Mouse (Mus musculus) embryonic facial prominence, embryonic 15.5 days (tissue): ENCODE measurements around the gene Ccdc148. TPM values are rescaled to one million over a fixed set of nuclear protein-coding genes. Genes with fewer than 3 reads are reported as not detected.

Source experiments
- ATAC-seq: fragments of 200-750 bp; cut with Nextera tagmentation; 2 replicates; pipeline ENCODE4 v1.8.0; 2017; ENCODE audit warnings: low read depth, moderate TSS enrichment; ENCODE audit not compliant: insufficient number of reproducible peaks, low FRiP score, low TSS enrichment
- H3K27ac ChIP-seq: fragments of 300-500 bp; sonication (generic); replicated peaks from 2 replicates; pipeline ENCODE4 v1.5.1; 2015; ENCODE audit warnings: mild to moderate bottlenecking, inconsistent platforms
- H3K27me3 ChIP-seq: fragments of 300-500 bp; sonication (generic); 2 replicates; pipeline ENCODE4 v1.6.1; 2015; ENCODE audit warnings: inconsistent platforms
- H3K36me3 ChIP-seq: fragments of 300-500 bp; sonication (generic); 2 replicates; pipeline ENCODE4 v1.6.1; 2015; ENCODE audit warnings: mild to moderate bottlenecking, inconsistent platforms
- H3K4me1 ChIP-seq: fragments of 300-500 bp; sonication (generic); 2 replicates; pipeline ENCODE4 v1.6.1; 2015; ENCODE audit warnings: inconsistent platforms
- H3K4me2 ChIP-seq: fragments of 300-500 bp; sonication (generic); replicated peaks from 2 replicates; pipeline ENCODE4 v1.6.1; 2015; ENCODE audit warnings: mild to moderate bottlenecking, inconsistent platforms
- H3K4me3 ChIP-seq: fragments of 300-500 bp; sonication (generic); replicated peaks from 2 replicates; pipeline ENCODE4 v1.5.1; 2015; ENCODE audit warnings: mild to moderate bottlenecking, inconsistent platforms
- H3K9ac ChIP-seq: fragments of 300-500 bp; sonication (generic); 2 replicates; pipeline ENCODE4 v1.6.1; 2015; ENCODE audit warnings: inconsistent platforms
- H3K9me3 ChIP-seq: fragments of 300-500 bp; sonication (generic); replicated peaks from 2 replicates; pipeline ENCODE4 v1.6.1; 2016; ENCODE audit warnings: inconsistent platforms
- WGBS: fragments of 180-500 bp; shearing (Covaris S2); methylation state at CpG from one replicate; pipeline ENCODE4 v1.1.7; 2015; 5-methylcytosine and 5-hydroxymethylcytosine counted together
- polyA plus RNA-seq: library from polyadenylated mRNA; unstranded; fragments of >200 nt; fragmentation: Nextera tagmentation; extraction: Ambion mirVana; gene quantifications from 2 replicates; pipeline ENCODE4 v1.2.1, GENCODE M21; 2015

Ccdc148 gene
- polyA plus RNA-seq, 1 experiment from 2014 or later = 1.6 TPM

DNA sequence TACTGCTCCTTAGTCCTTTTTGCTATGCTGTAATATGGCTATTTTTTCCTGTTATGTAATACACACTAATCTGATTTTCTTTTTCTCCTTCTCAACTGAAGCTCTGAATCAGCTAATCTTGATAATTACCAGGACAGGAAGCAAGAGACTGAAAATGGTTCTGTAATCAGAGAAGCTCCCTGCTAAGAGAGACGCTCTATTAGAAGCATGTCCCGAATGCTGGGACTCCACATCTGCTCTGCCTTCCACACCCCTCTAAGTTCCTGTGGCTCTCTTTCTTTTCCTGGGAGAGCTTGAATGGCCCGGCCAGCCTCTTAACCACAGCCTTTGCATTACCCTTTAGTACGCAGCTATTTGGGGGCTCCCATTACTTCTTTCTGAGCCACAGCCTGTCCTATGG lies 255.4 kb downstream of the Ccdc148 start:
- H3K36me3 ChIP-seq = no peaks in the 10 kb centered on the region
- H3K4me3 ChIP-seq = no peak overlapping the region
- no peak for ATAC-seq
- H3K9me3 ChIP-seq = no peaks in the 10 kb centered on the region
- no peak overlapping the region for H3K27ac ChIP-seq
- H3K27me3 ChIP-seq = no peaks in the 10 kb centered on the region
- WGBS = 31% methylated on average over 4 of the region's 4 CpGs
- no peak overlapping the region for H3K4me2 ChIP-seq
- H3K9ac ChIP-seq = no peak overlapping the region
- peaks cover 8% of the 10 kb centered on the region; the same call in 1 of the 2 replicates for H3K4me1 ChIP-seq

DNA sequence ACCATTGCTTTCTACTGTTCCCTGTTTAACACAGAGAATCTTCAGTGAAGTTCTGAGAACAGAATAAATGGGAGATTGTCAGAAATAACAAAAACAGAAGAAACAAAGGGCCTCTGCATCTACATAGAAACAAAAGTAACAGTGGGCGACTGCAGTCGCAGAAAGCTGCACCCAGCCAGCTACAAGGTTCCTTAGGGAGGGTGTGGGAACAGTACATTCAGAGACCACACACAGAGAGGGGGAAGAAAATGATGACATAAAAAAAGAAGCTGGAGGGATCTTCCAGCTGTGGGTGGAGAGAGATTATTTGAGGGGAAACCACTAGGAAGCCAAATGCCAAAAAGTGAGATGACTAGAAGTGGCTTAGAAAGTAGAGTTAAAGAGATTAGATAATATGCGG lies 280.6 kb downstream of the Ccdc148 start:
- no peaks in the 10 kb centered on the region for H3K27me3 ChIP-seq
- H3K9ac ChIP-seq = no peak overlapping the region
- H3K36me3 ChIP-seq = no peaks in the 10 kb centered on the region
- H3K4me1 ChIP-seq = no peaks in the 10 kb centered on the region
- H3K4me2 ChIP-seq = no peak overlapping the region
- ATAC-seq = no peak
- WGBS = 40% methylated on average over 3 of the region's 3 CpGs
- no peak overlapping the region for H3K4me3 ChIP-seq
- no peaks in the 10 kb centered on the region for H3K9me3 ChIP-seq
- H3K27ac ChIP-seq = no peak overlapping the region

DNA sequence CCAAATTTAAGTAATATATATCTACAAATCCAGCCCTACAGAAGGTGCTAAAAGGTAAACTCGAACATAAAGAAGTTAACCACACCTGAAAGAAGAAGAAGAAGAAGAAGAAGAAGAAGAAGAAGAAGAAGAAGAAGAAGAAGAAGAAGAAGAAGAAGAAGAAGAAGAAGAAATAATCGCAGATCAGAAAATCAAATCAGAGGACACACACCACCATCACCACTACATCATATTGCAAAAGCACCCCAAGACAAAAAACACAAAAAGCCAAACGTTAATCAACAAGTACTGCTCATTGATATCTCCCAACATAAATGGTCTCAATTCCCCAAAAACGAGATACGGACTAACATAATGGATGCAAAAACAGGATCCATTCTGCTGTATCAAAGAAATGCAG lies 301.3 kb downstream of the Ccdc148 start, which contains the start of gene Gm11099:
TSS of gene Gm11099 (plus strand) at position 301 of the 400 bp plus-strand sequence.
- no peak within 1 kb of the TSS for H3K9ac ChIP-seq
- H3K4me2 ChIP-seq = no peak within 1 kb of the TSS
- H3K27ac ChIP-seq = no peak within 1 kb of the TSS
- no peaks in the 10 kb centered on the region for H3K36me3 ChIP-seq
- H3K4me3 ChIP-seq = no peak within 1 kb of the TSS
- no peak for ATAC-seq
- H3K4me1 ChIP-seq = no peaks in the 10 kb centered on the region
- WGBS = 92% methylated on average over 5 of the region's 5 CpGs
- H3K9me3 ChIP-seq = no peaks in the 10 kb centered on the region
- no peaks in the 10 kb centered on the region for H3K27me3 ChIP-seq

DNA sequence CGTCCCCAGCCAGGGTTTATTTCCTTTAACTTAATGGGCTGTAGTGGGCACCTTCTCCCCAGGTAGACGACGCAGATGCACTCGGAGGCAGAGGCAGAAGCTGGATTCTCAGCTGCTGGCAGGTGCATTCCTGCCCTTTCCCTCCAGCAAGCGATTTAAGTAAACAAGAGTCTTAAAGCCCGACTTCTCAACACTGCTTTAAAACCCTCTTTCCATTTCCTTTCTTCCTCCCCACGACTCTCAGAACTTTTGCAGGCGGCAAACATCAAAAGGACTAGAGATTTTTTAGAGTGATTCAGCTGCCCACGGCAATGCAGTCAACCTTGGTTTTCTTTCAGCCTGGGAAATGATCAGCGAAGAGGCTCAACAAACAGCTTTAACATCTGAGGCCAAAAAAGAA lies 316.0 kb downstream of the Ccdc148 start:
- no peak for ATAC-seq
- Histone ChIP-seq H3K27ac (no peak overlapping the region), H3K9ac (no peak overlapping the region), H3K4me2 (no peak overlapping the region), H3K27me3 (no peaks in the 10 kb centered on the region), H3K9me3 (no peaks in the 10 kb centered on the region), H3K4me3 (no peak overlapping the region), H3K36me3 (no peaks in the 10 kb centered on the region), H3K4me1 (no peaks in the 10 kb centered on the region)
- WGBS = 24% methylated on average over 10 of the region's 10 CpGs

DNA sequence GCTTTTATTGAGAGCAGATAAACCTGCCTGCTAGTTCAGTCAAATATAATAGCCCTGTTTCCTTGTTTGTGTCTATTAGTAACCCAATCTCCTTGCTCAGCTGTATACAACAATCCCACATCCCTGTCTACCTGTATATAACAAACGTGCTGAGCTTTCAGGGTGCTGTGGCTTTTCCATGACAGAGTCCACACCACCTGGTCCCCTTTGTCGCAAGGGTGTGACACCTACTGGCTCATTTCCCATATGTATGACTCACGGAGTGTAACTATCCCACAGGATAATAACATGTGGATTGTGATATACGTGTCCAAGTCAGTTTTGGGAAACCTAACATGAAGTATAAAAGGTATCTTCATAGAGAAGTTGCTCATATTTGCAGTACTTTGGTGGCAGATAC lies 318.0 kb downstream of the Ccdc148 start:
- H3K27me3 ChIP-seq = no peaks in the 10 kb centered on the region
- H3K4me3 ChIP-seq = no peak overlapping the region
- H3K9me3 ChIP-seq = no peaks in the 10 kb centered on the region
- WGBS = 73% methylated on average over 4 of the region's 4 CpGs
- H3K4me1 ChIP-seq = no peaks in the 10 kb centered on the region
- H3K9ac ChIP-seq = no peak overlapping the region
- no peak overlapping the region for H3K4me2 ChIP-seq
- no peak for ATAC-seq
- no peak overlapping the region for H3K27ac ChIP-seq
- no peaks in the 10 kb centered on the region for H3K36me3 ChIP-seq

DNA sequence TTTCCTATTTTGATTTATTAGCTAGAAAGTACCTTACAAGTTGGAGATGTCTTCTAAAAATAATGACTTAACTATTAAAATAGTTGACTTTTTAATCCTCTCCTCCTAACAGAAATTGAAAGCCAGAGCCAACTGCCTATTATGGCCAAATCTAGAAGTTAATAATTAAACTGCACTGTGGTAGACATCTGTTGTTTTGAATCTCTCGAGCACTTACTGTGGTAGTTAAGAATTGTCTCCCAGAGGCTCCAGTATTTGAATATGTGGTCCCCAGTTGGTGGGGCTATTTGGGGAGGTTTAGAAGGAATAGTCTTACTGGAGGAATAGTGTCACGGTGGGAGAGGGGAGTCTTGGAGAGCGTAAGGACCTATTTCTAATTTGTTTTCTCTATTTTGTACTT lies 319.5 kb downstream of the Ccdc148 start:
- Histone ChIP-seq H3K27me3 (no peaks in the 10 kb centered on the region), H3K4me2 (no peak overlapping the region), H3K27ac (no peak overlapping the region), H3K4me1 (no peaks in the 10 kb centered on the region), H3K36me3 (no peaks in the 10 kb centered on the region), H3K9me3 (no peaks in the 10 kb centered on the region), H3K4me3 (no peak overlapping the region), H3K9ac (no peak overlapping the region)
- ATAC-seq = no peak
- 84% methylated on average over 3 of the region's 3 CpGs for WGBS

DNA sequence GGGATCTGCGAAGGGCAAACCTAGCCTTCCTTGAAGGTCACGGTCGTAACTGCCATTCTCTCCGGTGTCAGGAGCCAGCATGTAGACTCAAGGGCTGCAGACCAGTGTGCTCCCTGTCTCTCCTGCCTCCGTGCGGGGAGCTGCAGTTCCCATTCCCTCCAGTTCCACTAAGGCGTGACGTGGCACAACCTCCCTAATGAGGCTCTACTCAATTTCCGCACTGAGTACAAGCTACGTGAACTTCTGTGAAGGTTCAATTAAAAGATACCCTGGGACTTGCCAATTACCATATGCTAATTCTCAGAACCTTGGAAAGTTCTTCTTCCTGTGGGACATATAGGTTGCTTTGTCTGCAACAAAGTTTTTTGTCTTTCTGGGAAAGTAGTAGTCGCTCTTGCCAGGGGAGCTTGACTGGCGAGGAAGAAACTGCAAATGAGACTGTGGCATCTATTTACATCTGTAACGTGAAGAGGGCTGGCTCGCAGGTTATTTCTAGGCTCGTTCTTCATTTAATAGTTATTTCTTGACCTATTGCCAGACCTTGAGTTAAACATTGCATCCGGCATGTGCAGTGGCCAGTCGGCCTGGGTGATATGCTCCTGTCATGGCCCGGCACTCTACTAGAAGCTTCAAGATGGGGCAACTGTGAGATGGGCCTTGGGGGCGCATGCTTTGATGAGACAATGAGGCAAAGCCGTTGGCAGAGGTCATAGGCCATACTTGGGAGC lies 328.1 kb downstream of the Ccdc148 start:
- H3K4me1 ChIP-seq = peaks cover 17% of the 10 kb centered on the region; the same call in 1 of the 2 replicates
- no peak overlapping the region for H3K4me2 ChIP-seq
- H3K27me3 ChIP-seq = no peaks in the 10 kb centered on the region
- H3K9ac ChIP-seq = no peak overlapping the region
- H3K27ac ChIP-seq = no peak overlapping the region
- H3K36me3 ChIP-seq = no peaks in the 10 kb centered on the region
- no peak for ATAC-seq
- H3K4me3 ChIP-seq = no peak overlapping the region
- no peaks in the 10 kb centered on the region for H3K9me3 ChIP-seq
- WGBS = 87% methylated on average over 20 of the region's 20 CpGs

DNA sequence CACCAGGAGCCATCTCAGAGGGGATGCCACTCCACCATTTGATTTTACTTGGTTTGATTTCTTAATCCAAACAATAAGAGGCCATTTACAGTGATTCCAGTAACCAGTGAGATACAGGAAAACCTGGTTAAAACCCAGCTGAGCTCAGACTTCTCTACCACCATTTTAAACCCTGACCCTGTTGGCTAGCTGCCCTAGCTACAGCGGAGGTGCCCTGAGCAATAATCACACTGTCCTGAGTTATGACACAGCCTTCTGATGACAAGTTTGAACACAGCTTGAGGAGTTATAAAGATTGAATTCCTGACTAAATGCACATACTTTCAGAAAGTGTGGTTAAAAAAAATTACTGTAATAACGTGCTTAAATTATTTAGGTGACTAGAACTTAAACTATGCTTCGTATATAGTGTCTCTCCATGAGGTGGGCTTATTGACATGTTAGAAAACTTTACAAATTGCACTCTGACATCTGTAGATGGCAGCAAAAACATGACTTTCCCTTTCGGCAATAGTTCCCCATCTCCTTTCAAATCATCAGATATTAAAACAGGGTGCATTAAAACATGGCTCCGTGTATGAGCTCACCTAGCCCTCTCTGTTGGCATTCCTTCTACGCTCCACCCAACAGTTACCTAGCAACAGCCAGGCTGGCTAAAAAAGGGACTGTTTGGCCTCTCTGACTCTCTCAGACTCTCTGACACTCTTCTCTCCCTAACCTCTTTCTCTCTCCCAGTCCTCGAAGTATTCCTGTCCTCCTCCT lies 330.3 kb downstream of the Ccdc148 start:
- peak; percentile 34; the same call in 1 of the 2 replicates for ATAC-seq
- H3K4me1 ChIP-seq = peaks cover 12% of the 10 kb centered on the region; the same call in 1 of the 2 replicates
- no peaks in the 10 kb centered on the region for H3K9me3 ChIP-seq
- no peak overlapping the region for H3K9ac ChIP-seq
- 36% methylated on average over 7 of the region's 7 CpGs for WGBS
- no peaks in the 10 kb centered on the region for H3K27me3 ChIP-seq
- H3K27ac ChIP-seq = peak overlapping the region; percentile 58
- H3K4me3 ChIP-seq = no peak overlapping the region
- no peaks in the 10 kb centered on the region for H3K36me3 ChIP-seq
- no peak overlapping the region for H3K4me2 ChIP-seq

DNA sequence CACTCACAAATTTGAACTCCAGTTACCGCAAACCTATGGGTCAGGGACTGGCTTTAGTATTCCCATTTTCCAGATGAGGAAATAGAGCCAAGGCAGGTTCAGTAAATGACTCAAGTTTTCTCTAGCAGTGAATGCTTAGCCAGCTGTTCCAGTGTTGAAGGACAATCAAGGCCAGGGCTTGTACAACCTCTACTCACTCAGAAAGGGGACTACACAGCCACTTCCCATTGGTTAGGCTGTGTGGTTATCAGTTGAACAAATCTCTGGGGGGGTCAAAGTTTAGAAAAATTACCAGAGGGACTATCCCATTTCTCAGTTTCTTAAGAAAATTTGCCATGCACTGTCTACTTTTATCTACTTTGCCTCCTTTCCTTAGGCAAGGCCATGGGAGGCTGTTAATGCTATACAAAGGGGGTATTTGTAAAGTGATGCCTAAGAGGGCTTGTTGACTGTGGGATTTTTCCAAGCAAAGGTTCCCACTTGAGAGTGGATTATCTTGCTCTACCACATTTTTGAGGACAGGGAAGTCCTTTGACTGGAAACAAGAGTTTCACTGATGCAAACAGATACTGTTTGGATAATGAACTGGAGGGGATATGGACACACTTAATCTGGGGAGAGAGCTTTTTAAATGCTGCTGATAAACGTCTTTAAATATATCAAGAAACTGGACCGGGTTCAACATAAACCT lies 331.4 kb downstream of the Ccdc148 start:
- Histone ChIP-seq H3K4me3 (no peak overlapping the region), H3K4me2 (no peak overlapping the region), H3K27me3 (no peaks in the 10 kb centered on the region), H3K9ac (no peak overlapping the region), H3K9me3 (no peaks in the 10 kb centered on the region), H3K4me1 (peaks cover 8% of the 10 kb centered on the region; the same call in 1 of the 2 replicates), H3K27ac (peak overlapping the region; percentile 58; the same call in 1 of the 2 replicates), H3K36me3 (no peaks in the 10 kb centered on the region)
- ATAC-seq = peak; percentile 60
- 48% methylated on average over 3 of the region's 3 CpGs for WGBS

DNA sequence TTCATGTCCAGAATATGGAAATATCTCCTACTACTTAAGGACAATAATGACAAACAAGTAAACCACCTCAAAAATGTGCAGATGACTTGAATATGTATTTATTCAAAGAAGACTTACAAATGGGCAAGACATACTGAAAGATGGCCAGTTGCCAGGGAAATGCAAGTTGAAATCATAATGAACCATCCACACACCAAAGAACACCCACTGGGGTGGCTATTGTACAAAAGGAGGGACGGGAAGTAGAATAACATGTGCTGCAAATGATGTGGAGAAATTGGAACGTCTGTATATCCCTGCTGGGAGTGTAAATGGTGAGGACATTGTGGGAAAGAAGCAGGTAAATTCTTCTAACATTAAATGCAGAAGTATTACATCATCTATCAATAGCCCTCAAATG lies 347.5 kb downstream of the Ccdc148 start:
- Histone ChIP-seq H3K9ac (no peak overlapping the region), H3K4me3 (no peak overlapping the region), H3K4me2 (no peak overlapping the region), H3K27ac (no peak overlapping the region), H3K4me1 (no peaks in the 10 kb centered on the region), H3K27me3 (no peaks in the 10 kb centered on the region), H3K9me3 (no peaks in the 10 kb centered on the region), H3K36me3 (no peaks in the 10 kb centered on the region)
- WGBS = 54% methylated on average over 2 of the region's 2 CpGs
- ATAC-seq = no peak

DNA sequence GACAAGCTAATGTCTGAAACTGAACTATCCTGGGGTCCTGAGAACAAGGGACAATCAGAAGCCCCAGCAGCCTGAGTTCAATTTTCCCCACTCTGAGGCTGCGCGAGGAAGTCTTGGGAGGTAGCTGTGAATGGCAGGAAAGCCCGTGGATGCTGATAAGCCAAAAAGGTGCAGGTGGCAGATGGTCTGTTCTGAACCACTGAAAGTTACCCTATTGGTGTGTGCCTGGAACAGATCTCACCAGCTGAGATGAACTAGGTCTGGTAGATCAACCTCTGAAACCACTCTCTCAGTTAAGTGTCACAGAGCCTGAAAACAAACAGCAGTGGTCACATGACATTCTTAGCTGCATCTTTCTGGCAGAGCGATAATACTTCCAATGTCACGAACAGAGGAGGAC lies 360.9 kb downstream of the Ccdc148 start:
- H3K27ac ChIP-seq = no peak overlapping the region
- H3K9me3 ChIP-seq = no peaks in the 10 kb centered on the region
- no peak overlapping the region for H3K4me3 ChIP-seq
- WGBS = 89% methylated on average over 5 of the region's 5 CpGs
- H3K27me3 ChIP-seq = no peaks in the 10 kb centered on the region
- H3K4me2 ChIP-seq = no peak overlapping the region
- no peak for ATAC-seq
- no peaks in the 10 kb centered on the region for H3K36me3 ChIP-seq
- no peaks in the 10 kb centered on the region for H3K4me1 ChIP-seq
- H3K9ac ChIP-seq = no peak overlapping the region
